In the genomic region with DNA sequence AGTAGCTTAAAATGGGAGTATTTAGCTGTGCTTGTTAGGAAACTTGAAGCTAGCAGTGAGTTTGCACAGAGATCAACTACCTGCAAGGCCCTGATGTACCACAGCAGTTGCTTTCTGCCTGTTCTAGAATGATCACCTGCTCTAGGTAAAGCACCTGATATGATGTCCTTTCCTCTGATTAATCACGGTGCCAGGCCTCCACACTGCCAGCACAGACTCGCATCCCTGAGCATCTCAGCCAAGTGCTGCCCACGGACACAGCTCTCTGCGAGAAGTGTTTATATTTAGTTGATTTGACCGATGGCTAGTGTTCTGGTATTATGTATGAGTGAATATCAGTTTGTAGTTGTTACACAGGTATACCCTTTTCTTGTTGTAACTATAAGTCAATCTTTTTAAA, we compare ENCODE assay signal across 9 mouse cellular contexts.
"Had no signal": no experiment of that assay in that cellular context is flagged by ENCODE, and none has a peak within 500 bp of the region (broad histone marks: within the 10 kb centered on the region; RNA-seq: fewer than 3 reads in every experiment).

No protein-coding gene starts in this region.

- H3K4me1 ChIP-seq: kidney, embryonic 15.5 days; limb, embryonic 15.5 days; midbrain, embryonic 12.5 days; neural tube, embryonic 13.5 days had no signal

- H3K27me3 ChIP-seq: kidney, embryonic 15.5 days; limb, embryonic 15.5 days; midbrain, embryonic 12.5 days; neural tube, embryonic 13.5 days had no signal

- DNase-seq: kidney, adult 2 months; kidney, postnatal 14 days; lung, adult 18-20 months; thymus, postnatal 36 days had no signal

- H3K36me3 ChIP-seq: kidney, embryonic 15.5 days; limb, embryonic 15.5 days; midbrain, embryonic 12.5 days; neural tube, embryonic 13.5 days had no signal

- H3K27ac ChIP-seq: kidney, embryonic 15.5 days; limb, embryonic 15.5 days; liver, embryonic 14.5 days; midbrain, embryonic 12.5 days; neural tube, embryonic 13.5 days had no signal

- H3K4me3 ChIP-seq: kidney, embryonic 15.5 days; limb, embryonic 15.5 days; midbrain, embryonic 12.5 days; neural tube, embryonic 13.5 days had no signal

- H3K9me3 ChIP-seq: kidney, embryonic 15.5 days; limb, embryonic 15.5 days; midbrain, embryonic 12.5 days; neural tube, embryonic 13.5 days had no signal
